Mouse (Mus musculus): ENCODE measurements around the gene Sla2. TPM values are rescaled to one million over a fixed set of nuclear protein-coding genes. Genes with fewer than 3 reads are reported as not detected.
A peak's percentile ranks its signal among the peaks of the same experiment; 100 is the strongest.
"Not testable (repeated sequence)": the region's sequence is repeated elsewhere in the genome, so short reads cannot be mapped to it uniquely, and the experiment has no call there.

The Sla2 gene
- polyA plus RNA-seq, 1 experiment from 2014 or later: 0.22 TPM

GRCm38 (mm10) chr2:156905931-156906330 lies 18.9 kb upstream of the Sla2 start:
- H3K4me1 ChIP-seq (ENCODE audit: control insufficient read depth, insufficient read depth, low read length); H3K27ac ChIP-seq (replicated peaks; ENCODE audit: low read depth, low read length); H3K36me3 ChIP-seq (ENCODE audit: control insufficient read depth, insufficient read depth, low read length); DNase-seq; ATAC-seq (ENCODE audit: low FRiP score, low TSS enrichment); H3K4me2 ChIP-seq (ENCODE audit: low read length); H3K9ac ChIP-seq (replicated peaks; ENCODE audit: low read length); H3K4me3 ChIP-seq (replicated peaks; ENCODE audit: low read depth, low read length); H3K27me3 ChIP-seq (ENCODE audit: control insufficient read depth, insufficient read depth, low read length); H3K9me3 ChIP-seq (ENCODE audit: control insufficient read depth, low read length): not testable (repeated sequence)
- 39% methylated on average over 4 of the region's 4 CpGs for WGBS

- peak; percentile 76 for DNase-seq
- no peak overlapping the region for H3K9ac ChIP-seq (replicated peaks; ENCODE audit: low read length)
- no peak overlapping the region for H3K27ac ChIP-seq (replicated peaks; ENCODE audit: low read depth, low read length)
- ATAC-seq (ENCODE audit: low FRiP score, low TSS enrichment): no peak
- H3K27me3 ChIP-seq (ENCODE audit: control insufficient read depth, insufficient read depth, low read length): no peaks in the 10 kb centered on the region
- H3K36me3 ChIP-seq (ENCODE audit: control insufficient read depth, insufficient read depth, low read length): no peaks in the 10 kb centered on the region
- no peaks in the 10 kb centered on the region for H3K4me1 ChIP-seq (ENCODE audit: control insufficient read depth, insufficient read depth, low read length)
- no peak overlapping the region for H3K4me3 ChIP-seq (replicated peaks; ENCODE audit: low read depth, low read length)
- no peaks in the 10 kb centered on the region for H3K9me3 ChIP-seq (ENCODE audit: control insufficient read depth, low read length)
- no peak overlapping the region for H3K4me2 ChIP-seq (ENCODE audit: low read length)
- WGBS: 30% methylated on average over 6 of the region's 6 CpGs
Observed at GRCm38 (mm10) chr2:156904976-156905717, 18.2 kb upstream of the Sla2 start.

DNA sequence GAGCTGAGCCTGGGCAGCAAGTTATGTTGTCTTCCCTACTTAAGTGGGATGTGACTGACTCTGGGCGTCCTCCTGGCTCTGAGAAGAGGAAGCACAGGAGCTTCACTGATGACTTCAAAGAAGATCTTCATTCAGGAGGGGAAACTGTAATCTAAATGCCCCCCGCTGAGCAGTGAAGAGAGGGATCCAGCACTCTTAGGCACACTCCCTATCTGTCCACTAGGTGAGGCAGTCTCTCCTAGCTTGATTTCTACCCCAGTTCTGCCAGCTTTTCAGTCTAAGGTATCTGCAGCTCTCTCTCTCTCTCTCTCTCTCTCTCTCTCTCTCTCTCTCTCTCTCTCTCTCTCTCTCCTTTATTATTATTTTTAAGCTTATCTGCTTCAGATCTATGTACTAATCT lies 16.4 kb upstream of the Sla2 start:
- Histone ChIP-seq H3K9ac (replicated peaks; ENCODE audit: low read length) (no peak overlapping the region), H3K4me2 (ENCODE audit: low read length) (no peak overlapping the region), H3K4me3 (replicated peaks; ENCODE audit: low read depth, low read length) (no peak overlapping the region), H3K9me3 (ENCODE audit: control insufficient read depth, low read length) (no peaks in the 10 kb centered on the region), H3K27ac (replicated peaks; ENCODE audit: low read depth, low read length) (no peak overlapping the region), H3K36me3 (ENCODE audit: control insufficient read depth, insufficient read depth, low read length) (no peaks in the 10 kb centered on the region), H3K4me1 (ENCODE audit: control insufficient read depth, insufficient read depth, low read length) (no peaks in the 10 kb centered on the region), H3K27me3 (ENCODE audit: control insufficient read depth, insufficient read depth, low read length) (no peaks in the 10 kb centered on the region)
- WGBS: 37% methylated on average over 2 of the region's 2 CpGs
- ATAC-seq (ENCODE audit: low FRiP score, low TSS enrichment) (no peak), DNase-seq (no peak)

GRCm38 (mm10) chr2:156902411-156902810 lies 15.4 kb upstream of the Sla2 start:
- WGBS: 83% methylated on average over 4 of the region's 4 CpGs
- not testable (repeated sequence) for H3K27ac ChIP-seq (replicated peaks; ENCODE audit: low read depth, low read length); H3K4me1 ChIP-seq (ENCODE audit: control insufficient read depth, insufficient read depth, low read length); ATAC-seq (ENCODE audit: low FRiP score, low TSS enrichment); H3K36me3 ChIP-seq (ENCODE audit: control insufficient read depth, insufficient read depth, low read length); H3K4me2 ChIP-seq (ENCODE audit: low read length); H3K9ac ChIP-seq (replicated peaks; ENCODE audit: low read length); DNase-seq; H3K27me3 ChIP-seq (ENCODE audit: control insufficient read depth, insufficient read depth, low read length); H3K9me3 ChIP-seq (ENCODE audit: control insufficient read depth, low read length); H3K4me3 ChIP-seq (replicated peaks; ENCODE audit: low read depth, low read length)

DNA sequence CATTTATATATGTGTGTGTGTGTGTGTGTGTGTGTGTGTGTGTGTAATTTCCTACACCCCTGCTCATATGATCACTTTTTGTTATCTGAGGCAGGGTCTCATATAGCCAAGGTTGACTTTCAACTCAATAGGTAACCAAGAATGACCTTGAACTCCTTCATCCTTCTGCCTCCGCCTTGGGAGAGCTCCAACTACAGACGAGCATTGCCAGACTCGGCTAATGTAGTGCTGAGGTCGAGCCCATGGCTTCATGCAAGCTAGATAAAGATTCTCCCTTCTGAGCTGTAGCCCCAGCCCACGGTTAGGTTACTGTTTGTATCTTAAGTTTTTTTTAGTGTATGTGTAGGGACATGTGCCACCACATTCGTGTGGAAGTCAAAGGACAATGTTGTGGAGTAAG lies 14.9 kb upstream of the Sla2 start:
- Histone ChIP-seq H3K36me3 (ENCODE audit: control insufficient read depth, insufficient read depth, low read length) (no peaks in the 10 kb centered on the region), H3K27ac (replicated peaks; ENCODE audit: low read depth, low read length) (no peak overlapping the region), H3K9me3 (ENCODE audit: control insufficient read depth, low read length) (no peaks in the 10 kb centered on the region), H3K4me1 (ENCODE audit: control insufficient read depth, insufficient read depth, low read length) (no peaks in the 10 kb centered on the region), H3K4me2 (ENCODE audit: low read length) (no peak overlapping the region), H3K9ac (replicated peaks; ENCODE audit: low read length) (no peak overlapping the region), H3K27me3 (ENCODE audit: control insufficient read depth, insufficient read depth, low read length) (no peaks in the 10 kb centered on the region), H3K4me3 (replicated peaks; ENCODE audit: low read depth, low read length) (no peak overlapping the region)
- ATAC-seq (ENCODE audit: low FRiP score, low TSS enrichment) (no peak), DNase-seq (no peak)
- 78% methylated on average over 6 of the region's 6 CpGs for WGBS

DNA sequence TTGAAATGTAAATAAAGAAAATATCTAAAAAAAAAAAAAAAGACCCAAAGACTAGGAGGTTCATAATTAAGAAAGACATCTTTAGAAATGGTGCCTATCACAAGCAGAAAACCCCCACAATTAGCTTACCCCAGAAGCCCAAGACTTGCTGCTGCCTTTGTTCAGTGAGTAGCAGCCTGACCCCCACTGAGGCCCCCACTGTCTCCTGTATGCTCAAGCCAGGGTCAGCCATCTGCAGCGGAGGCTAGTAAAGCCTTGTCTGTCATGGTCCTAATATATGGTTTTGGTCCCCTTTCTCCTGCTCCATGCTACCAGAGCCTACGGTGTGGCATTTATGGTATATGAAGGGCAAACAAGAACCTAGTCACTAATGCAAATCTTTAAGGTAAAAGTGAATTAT lies 14.4 kb upstream of the Sla2 start:
- Histone ChIP-seq H3K27ac (replicated peaks; ENCODE audit: low read depth, low read length) (no peak overlapping the region), H3K4me2 (ENCODE audit: low read length) (no peak overlapping the region), H3K9me3 (ENCODE audit: control insufficient read depth, low read length) (no peaks in the 10 kb centered on the region), H3K36me3 (ENCODE audit: control insufficient read depth, insufficient read depth, low read length) (no peaks in the 10 kb centered on the region), H3K27me3 (ENCODE audit: control insufficient read depth, insufficient read depth, low read length) (no peaks in the 10 kb centered on the region), H3K9ac (replicated peaks; ENCODE audit: low read length) (no peak overlapping the region), H3K4me1 (ENCODE audit: control insufficient read depth, insufficient read depth, low read length) (no peaks in the 10 kb centered on the region), H3K4me3 (replicated peaks; ENCODE audit: low read depth, low read length) (no peak overlapping the region)
- ATAC-seq (ENCODE audit: low FRiP score, low TSS enrichment) (no peak), DNase-seq (no peak)
- 67% methylated on average over 2 of the region's 2 CpGs for WGBS

DNA sequence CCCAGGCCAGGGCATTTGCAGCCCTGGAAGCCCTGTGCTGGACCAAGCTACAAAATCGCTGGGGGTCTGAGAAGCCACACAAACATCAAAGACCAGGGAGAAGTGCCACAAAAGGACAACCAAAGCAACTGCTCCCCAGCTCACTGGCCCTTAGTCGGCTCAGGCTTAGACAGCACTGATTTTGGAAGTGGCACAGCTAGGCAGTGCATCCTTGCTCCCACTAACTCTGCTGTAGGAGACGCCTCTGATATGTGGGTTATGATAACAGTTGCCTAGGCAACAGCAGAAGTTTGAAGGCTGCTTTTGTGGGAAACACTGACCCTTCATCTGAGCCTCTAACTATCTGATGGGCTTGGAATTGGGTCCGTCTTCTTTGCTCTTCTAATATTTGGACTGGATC lies 12.2 kb upstream of the Sla2 start:
- no peak for ATAC-seq (ENCODE audit: low FRiP score, low TSS enrichment)

GRCm38 (mm10) chr2:156898374-156898773 lies 11.4 kb upstream of the Sla2 start:
- no peak overlapping the region for H3K4me3 ChIP-seq (replicated peaks; ENCODE audit: low read depth, low read length)
- no peak overlapping the region for H3K4me2 ChIP-seq (ENCODE audit: low read length)
- no peaks in the 10 kb centered on the region for H3K9me3 ChIP-seq (ENCODE audit: control insufficient read depth, low read length)
- no peak overlapping the region for H3K9ac ChIP-seq (replicated peaks; ENCODE audit: low read length)
- H3K27me3 ChIP-seq (ENCODE audit: control insufficient read depth, insufficient read depth, low read length): no peaks in the 10 kb centered on the region
- DNase-seq (no peak), ATAC-seq (ENCODE audit: low FRiP score, low TSS enrichment) (no peak)
- no peaks in the 10 kb centered on the region for H3K4me1 ChIP-seq (ENCODE audit: control insufficient read depth, insufficient read depth, low read length)
- 77% methylated on average over 4 of the region's 4 CpGs for whole genome bisulfite sequencing
- H3K36me3 ChIP-seq (ENCODE audit: control insufficient read depth, insufficient read depth, low read length): no peaks in the 10 kb centered on the region
- H3K27ac ChIP-seq (replicated peaks; ENCODE audit: low read depth, low read length): no peak overlapping the region

More for the DNA sequence above, 12.2 kb upstream of the Sla2 start:
- WGBS: 73% methylated on average over 4 of the region's 4 CpGs
- no peak for DNase-seq
- Histone ChIP-seq H3K4me1 (ENCODE audit: control insufficient read depth, insufficient read depth, low read length) (no peaks in the 10 kb centered on the region), H3K4me2 (ENCODE audit: low read length) (no peak overlapping the region), H3K9me3 (ENCODE audit: control insufficient read depth, low read length) (no peaks in the 10 kb centered on the region), H3K27ac (replicated peaks; ENCODE audit: low read depth, low read length) (no peak overlapping the region), H3K36me3 (ENCODE audit: control insufficient read depth, insufficient read depth, low read length) (no peaks in the 10 kb centered on the region), H3K9ac (replicated peaks; ENCODE audit: low read length) (no peak overlapping the region), H3K27me3 (ENCODE audit: control insufficient read depth, insufficient read depth, low read length) (no peaks in the 10 kb centered on the region), H3K4me3 (replicated peaks; ENCODE audit: low read depth, low read length) (no peak overlapping the region)

DNA sequence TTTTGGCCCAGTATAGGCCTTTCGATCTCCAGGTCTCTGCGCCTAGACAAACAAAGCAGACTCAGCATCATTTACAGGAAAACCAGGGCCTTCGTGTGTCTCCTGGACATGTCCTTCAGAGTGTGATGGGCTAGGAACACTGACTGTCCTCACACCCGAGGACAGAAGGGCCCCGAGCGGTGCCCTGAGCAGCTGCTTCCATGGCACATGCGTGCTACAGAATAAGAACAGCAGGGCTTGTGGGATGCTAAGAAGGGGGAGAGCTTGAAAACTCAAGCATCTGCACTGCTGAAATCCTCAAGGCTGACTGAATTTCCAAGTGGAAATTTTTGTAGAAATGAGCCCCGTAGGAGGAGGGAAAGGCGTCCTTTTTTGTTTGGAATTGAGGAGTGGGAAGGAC lies 10.0 kb upstream of the Sla2 start:
- no peaks in the 10 kb centered on the region for H3K27me3 ChIP-seq (ENCODE audit: control insufficient read depth, insufficient read depth, low read length)
- H3K36me3 ChIP-seq (ENCODE audit: control insufficient read depth, insufficient read depth, low read length): no peaks in the 10 kb centered on the region
- no peak overlapping the region for H3K4me2 ChIP-seq (ENCODE audit: low read length)
- 85% methylated on average over 9 of the region's 9 CpGs for WGBS
- H3K27ac ChIP-seq (replicated peaks; ENCODE audit: low read depth, low read length): no peak overlapping the region
- ATAC-seq (ENCODE audit: low FRiP score, low TSS enrichment): no peak
- peaks cover 6% of the 10 kb centered on the region; the same call in 1 of the 2 replicates for H3K4me1 ChIP-seq (ENCODE audit: control insufficient read depth, insufficient read depth, low read length)
- H3K4me3 ChIP-seq (replicated peaks; ENCODE audit: low read depth, low read length): no peak overlapping the region
- no peak for DNase-seq
- no peak overlapping the region for H3K9ac ChIP-seq (replicated peaks; ENCODE audit: low read length)
- no peaks in the 10 kb centered on the region for H3K9me3 ChIP-seq (ENCODE audit: control insufficient read depth, low read length)
